Mouse (Mus musculus) cerebellum, postnatal 14 days (tissue): ENCODE measurements around the gene Btbd9.
A peak's percentile ranks its signal among the peaks of the same experiment; 100 is the strongest.

ENCODE experiments used
- DNase-seq, 2 experiments: peaks; one replicate each; pipeline ENCODE4 v3.0.0; 2021; ENCODE audit warnings: mixed read lengths in 2 of 2

Gene Btbd9

GRCm38 (mm10) chr17:30478181-30478580 lies 98.1 kb downstream of the Btbd9 start:
- DNase-seq: no peak

GRCm38 (mm10) chr17:30474561-30474960 lies 101.7 kb downstream of the Btbd9 start:
- no peak for DNase-seq

GRCm38 (mm10) chr17:30472776-30473175 lies 103.5 kb downstream of the Btbd9 start:
- no peak for DNase-seq

GRCm38 (mm10) chr17:30471512-30471911 lies 104.8 kb downstream of the Btbd9 start:
- no peak for DNase-seq

DNA sequence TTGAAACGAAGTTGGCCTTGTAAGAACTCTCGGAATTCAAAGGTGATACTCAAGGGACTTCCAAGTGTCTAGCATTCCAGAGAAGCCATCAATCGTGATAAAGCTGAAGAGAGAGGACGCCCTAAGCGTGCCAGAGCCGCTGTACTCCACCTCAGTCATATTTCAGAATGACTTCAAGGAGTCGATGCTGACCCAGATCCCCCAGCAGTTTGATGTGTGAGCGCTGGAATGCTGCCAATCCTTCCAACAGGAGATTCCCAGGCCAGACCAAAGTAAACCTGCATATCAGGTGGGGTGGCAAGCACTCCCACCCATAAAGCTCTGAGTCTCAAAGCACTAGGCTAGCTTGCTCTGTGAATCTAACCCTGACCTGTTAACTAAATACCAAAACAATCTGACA lies 105.5 kb downstream of the Btbd9 start:
- DNase-seq: peak; percentile 45 to 64

- no peak for DNase-seq
Measured at GRCm38 (mm10) chr17:30470286-30470685, 106.0 kb downstream of the Btbd9 start.

DNA sequence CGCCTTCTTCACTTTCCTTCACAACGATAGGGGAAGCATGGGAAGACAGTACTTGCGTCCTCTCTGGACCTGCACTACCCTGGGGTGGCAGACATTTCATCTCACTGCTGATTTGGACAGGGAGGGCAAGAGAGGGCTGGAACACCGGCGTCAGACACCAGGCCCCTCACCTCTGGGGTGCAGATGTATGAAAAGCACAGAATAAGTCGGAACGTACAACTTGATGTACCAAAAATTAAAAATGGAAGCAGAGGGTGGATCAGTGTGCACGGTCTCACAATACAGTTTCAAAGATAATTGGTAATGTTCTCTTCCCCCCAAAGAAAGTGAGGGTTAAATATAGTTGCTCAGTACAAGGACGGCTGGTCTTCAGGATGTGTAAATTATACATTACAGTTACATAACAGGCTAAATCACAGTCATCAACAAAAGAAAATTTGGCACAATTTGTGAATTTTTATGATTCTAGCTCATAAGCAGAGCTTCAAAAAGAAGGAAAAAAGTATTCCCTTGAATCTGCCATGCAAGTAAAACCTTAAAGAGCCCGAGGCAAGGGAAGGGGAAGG lies 106.7 kb downstream of the Btbd9 start:
- no peak for DNase-seq

DNA sequence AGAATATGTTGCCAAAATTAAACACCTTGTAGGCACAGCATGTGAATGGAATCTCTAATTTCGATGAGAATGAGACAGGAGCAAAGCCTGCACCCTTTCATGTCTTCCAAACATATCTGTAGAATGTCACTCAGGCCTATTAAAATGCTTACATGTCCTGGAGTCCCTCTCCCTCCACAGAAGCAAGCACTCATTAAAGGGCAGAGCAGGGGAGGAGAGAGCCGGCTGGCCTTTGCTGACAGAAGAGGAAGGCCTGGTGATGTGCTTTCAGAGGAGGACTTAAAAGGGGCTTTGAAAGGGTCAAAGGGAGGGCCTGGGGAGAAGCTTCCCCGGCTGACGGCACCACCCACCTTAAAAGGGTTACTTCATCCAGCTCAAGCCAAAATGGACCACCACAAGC lies 107.9 kb downstream of the Btbd9 start:
- no peak for DNase-seq

DNA sequence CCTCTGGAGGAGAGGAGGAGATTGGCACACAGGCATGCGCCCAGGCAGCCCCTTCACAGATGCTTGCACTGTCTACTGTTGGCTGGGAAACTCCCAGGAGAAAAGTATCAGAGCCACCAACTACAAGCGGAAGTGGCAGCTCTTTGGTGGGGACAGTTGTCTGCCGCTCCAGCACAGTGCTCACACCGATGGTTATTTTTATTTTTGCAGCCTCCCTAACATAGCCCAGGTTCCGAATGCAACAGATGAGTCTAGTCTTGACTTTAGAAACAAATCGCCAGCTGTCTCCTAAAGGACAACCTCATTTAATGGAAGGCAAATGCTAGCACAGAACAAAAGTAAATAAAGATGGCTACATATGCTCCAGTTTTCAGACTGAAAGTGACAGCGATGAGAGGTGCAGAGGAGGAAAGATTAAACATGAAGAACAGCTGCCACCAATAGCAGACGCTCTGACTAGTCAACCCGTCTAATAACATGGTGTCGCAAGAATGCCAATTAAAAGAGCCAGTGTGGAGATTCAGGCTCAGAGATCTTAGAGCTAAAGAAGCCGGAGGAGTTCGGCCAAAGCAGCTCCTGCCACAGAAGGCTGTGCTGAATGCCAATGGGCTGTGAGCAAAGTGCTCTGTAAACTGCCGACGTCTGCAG lies 108.6 kb downstream of the Btbd9 start:
- DNase-seq: peak; percentile 41 to 55

- no peak for DNase-seq
Measured at GRCm38 (mm10) chr17:30465060-30465762, 111.1 kb downstream of the Btbd9 start.

DNA sequence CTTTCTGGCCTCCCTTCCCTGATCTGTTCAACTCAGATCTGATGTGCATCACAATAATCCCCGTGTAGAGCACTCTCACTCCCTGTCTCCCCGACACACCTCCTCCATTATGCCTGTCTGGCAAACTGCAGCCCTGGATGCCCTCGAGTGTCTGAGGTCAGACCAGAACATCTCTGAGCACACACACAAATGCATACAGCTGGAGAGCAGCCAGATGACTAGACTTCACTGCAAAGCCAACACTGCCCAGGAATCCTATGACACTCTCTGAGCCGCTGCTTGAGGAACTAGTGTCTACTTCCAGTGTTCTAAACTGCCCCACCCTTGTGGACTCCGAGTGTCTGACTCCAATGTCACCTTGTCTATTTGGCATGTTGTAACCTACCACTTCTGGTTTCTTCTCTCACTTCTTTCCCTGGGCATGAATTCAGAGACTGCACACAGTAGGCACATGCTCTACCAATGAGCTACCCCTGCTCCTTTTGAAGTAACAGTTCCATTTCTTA lies 112.0 kb downstream of the Btbd9 start:
- no peak for DNase-seq

GRCm38 (mm10) chr17:30460727-30461349 lies 115.5 kb downstream of the Btbd9 start:
- no peak for DNase-seq

DNA sequence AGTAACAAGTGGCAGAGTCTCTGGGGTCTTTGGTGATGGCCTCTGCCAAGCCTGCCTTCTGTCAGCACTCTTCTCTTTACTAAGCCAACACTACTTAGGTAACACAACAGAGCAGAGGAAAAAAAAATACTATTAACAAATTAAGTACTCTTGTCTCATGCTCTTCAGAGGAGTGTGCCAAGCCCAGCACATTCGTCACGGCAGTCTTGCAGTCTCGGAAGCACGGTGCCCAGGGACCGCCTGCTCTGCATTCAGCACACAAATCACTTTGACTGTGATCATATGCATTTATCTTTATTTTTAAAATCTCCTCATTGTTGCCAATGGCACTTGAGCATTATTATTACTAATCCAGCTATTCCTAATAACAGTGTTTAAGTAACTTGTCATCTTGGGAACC lies 116.6 kb downstream of the Btbd9 start:
- DNase-seq: no peak

- no peak for DNase-seq
Measured at GRCm38 (mm10) chr17:30458926-30459325, 117.4 kb downstream of the Btbd9 start.

DNA sequence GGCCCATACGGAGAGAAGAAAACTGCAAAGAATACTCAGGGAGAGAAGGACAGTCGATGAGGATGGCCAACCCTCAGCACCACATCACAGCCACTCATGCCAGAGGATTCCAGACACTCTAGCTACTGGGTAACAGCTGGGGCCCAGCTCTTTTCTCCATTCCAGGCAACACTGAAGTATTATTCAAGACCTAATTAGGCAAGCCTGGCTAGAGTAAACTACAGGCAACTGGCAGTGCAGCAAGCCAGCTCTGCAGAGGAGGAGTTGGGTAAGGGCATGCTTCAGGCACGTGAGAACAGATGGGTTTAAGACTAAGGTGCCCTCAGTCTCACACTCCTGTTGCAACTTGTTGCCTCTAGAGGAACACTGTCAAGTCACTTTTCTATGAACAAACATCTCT lies 118.0 kb downstream of the Btbd9 start:
- no peak for DNase-seq

GRCm38 (mm10) chr17:30457486-30457885 lies 118.8 kb downstream of the Btbd9 start:
- no peak for DNase-seq

DNA sequence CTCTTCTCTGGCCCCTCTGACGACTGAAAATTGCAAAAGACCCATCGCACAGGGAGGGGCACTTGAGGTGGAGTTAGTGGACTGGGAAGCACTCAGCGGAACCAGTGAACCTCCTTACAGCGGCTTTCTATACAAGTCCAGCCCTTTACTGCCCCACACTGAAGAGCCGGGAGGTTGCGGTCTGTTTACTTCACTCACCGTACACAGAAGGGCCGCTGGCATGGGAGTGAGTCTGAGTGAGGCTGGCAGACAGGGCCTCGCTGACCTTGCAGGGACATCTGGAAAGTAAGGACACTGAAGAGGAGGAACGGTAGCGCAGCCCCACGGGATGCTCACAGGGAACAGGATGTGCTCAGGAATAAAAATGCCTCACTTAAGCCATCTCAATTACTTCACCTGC lies 120.0 kb downstream of the Btbd9 start:
- no peak for DNase-seq

DNA sequence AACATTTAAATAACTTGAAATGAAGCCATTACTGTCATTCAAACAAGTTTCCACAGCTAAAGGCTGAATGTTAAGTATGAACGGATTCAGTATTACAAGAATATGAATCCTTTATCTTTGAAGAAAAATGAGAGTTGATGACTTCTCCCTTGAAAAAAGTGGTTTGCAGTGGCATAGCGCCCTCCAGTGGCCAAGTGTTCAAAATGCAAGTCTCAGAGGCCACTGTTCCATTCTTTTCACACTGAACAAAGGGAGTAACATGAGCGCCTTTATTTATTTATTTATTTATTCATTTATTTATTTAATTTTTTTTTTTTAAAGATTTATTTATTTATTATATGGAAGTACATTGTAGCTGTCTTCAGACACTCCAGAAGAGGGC lies 121.4 kb downstream of the Btbd9 start:
- peak; percentile 90 to 91 for DNase-seq

DNA sequence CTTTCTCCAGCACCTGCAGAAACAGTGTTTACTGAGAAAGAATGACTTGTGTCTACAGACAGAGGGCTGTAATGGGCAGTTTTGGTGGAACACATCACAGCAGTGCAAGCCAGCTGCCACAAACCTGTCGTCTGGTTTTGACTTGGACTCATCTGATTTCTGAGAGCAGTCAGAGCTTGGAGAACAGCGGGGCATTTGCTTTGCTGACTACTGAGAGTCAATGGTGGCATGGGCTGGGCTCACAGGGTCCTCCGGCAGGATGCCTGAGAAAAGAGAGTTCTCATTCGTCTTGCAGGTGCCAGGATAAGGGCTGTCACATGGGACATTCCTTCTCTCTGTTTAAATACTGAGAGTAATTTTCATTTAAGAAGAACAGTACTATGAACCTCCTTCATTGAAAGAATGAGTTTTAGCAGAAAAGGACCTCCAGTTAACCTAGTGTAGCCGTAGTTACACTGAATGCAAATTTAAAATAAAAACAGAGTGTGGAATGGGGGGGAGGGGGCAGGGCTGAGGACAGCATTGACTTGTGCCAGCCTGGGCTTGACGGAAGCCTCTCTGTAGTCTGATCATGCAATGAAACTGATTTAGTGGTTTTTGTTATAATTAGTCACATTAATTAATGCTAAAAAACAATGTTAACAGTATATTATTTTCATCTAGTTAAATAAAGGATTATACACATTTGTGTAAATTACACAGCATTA lies 122.0 kb downstream of the Btbd9 start:
- DNase-seq: peak; percentile 41 to 42

DNA sequence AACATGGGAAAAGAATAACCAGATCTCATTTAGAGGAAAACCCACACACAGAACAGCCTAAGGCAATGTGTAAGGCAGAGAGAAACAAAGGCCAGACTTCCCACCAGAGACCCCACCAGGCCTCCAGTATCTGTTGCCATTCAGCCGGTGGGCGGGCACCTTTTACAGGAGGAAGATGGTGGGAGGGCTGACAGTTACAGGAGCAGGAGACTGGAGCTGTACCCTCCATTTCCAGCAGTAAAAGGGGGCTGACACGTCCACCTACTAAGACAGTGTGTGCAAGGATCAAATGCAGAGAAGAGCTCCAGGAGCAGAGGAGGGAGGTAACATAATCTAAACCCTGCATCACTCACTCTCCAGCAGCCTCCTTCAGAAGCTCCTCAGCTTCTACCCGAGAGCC lies 123.0 kb downstream of the Btbd9 start:
- DNase-seq: no peak

- no peak for DNase-seq
Measured at GRCm38 (mm10) chr17:30452363-30452762, 123.9 kb downstream of the Btbd9 start.

DNA sequence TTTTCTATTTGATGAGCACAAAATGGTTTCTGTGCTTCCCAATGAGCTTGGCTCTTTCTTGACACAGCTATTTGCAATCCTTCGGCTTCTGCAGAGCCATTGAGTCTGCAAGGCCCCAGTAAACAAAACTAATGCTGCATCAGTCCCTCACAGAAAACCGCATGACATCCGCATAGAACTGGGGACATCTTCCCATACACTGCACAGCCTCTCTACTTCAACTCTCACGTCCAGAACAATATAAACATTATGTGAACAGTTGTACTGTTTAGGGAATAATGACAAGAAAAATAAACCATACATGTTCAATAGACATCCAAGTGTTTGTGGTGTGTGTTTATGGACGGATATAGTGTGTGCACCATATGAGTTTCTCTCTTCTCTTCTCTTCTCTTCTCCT lies 127.7 kb downstream of the Btbd9 start:
- no peak for DNase-seq

- DNase-seq: no peak
Measured at GRCm38 (mm10) chr17:30445805-30446441, 130.4 kb downstream of the Btbd9 start.
